Mouse (Mus musculus): ENCODE measurements around the gene Cep85l.

GRCm38 (mm10) chr10:53346916-53347315, 32.8 kb downstream of the Cep85l start:
- TF ChIP-seq CTCF (IDR thresholded peaks at IDR 0.05; ENCODE audit: insufficient read depth, low read depth, low read length) (no peak), POLR2A (IDR thresholded peaks at IDR 0.05; ENCODE audit: insufficient read depth, low read depth, low read length) (no peak)
